Mouse (Mus musculus) G1E-ER4 (cell line): ENCODE results near the gene Oscp1. TPM values are rescaled to one million over a fixed set of nuclear protein-coding genes. Genes with fewer than 3 reads are reported as not detected.
A peak's percentile ranks its signal among the peaks of the same experiment; 100 is the strongest.

Experiments used
- GATA1 ChIP-seq: IDR thresholded peaks from one replicate; pipeline ENCODE4 v1.8.0; 2012; ENCODE audit warnings: low read length, inconsistent platforms
- polyA plus RNA-seq: library from polyadenylated mRNA; stranded (reverse); fragments of >175 nt; gene quantifications from 2 replicates; pipeline ENCODE4 v1.2.3, GENCODE M21; 2012

Oscp1 gene
- polyA plus RNA-seq, 1 experiment: 0.13 TPM

- TF ChIP-seq GATA1: no peak
Observed at GRCm38 (mm10) chr4:126065241-126065640, 6.9 kb downstream of the Oscp1 start.

- no peak for TF ChIP-seq GATA1
Observed at GRCm38 (mm10) chr4:126067401-126068077, 9.2 kb downstream of the Oscp1 start.

- TF ChIP-seq GATA1: no peak
Observed at GRCm38 (mm10) chr4:126068842-126069241, 10.5 kb downstream of the Oscp1 start.

- no peak for TF ChIP-seq GATA1
Observed at GRCm38 (mm10) chr4:126077833-126078232, 19.5 kb downstream of the Oscp1 start.

GRCm38 (mm10) chr4:126079266-126079665 is 20.9 kb downstream of the Oscp1 start:
- TF ChIP-seq GATA1: no peak

- TF ChIP-seq GATA1: no peak
Observed at GRCm38 (mm10) chr4:126081601-126082000, 23.2 kb downstream of the Oscp1 start.

GRCm38 (mm10) chr4:126083021-126083420 is 24.7 kb downstream of the Oscp1 start:
- peak; percentile 69 for TF ChIP-seq GATA1

- no peak for TF ChIP-seq GATA1
Observed at GRCm38 (mm10) chr4:126084382-126084781, 26.0 kb downstream of the Oscp1 start.

- TF ChIP-seq GATA1: no peak
Observed at GRCm38 (mm10) chr4:126085996-126086576, 27.7 kb downstream of the Oscp1 start.

GRCm38 (mm10) chr4:126090101-126090847 is 31.9 kb downstream of the Oscp1 start:
- no peak for TF ChIP-seq GATA1

GRCm38 (mm10) chr4:126090848-126091124 is 32.4 kb downstream of the Oscp1 start:
- no peak for TF ChIP-seq GATA1

GRCm38 (mm10) chr4:126091873-126092272 is 33.5 kb downstream of the Oscp1 start:
- no peak for TF ChIP-seq GATA1

GRCm38 (mm10) chr4:126096464-126097111 is 38.2 kb downstream of the Oscp1 start, which contains the start of gene Lsm10:
Gene Lsm10 (plus strand): TSS chr4:126096623.
- no peak for TF ChIP-seq GATA1

GRCm38 (mm10) chr4:126097711-126098253 is 39.4 kb downstream of the Oscp1 start:
- no peak for TF ChIP-seq GATA1

GRCm38 (mm10) chr4:126099365-126099764 is 41.0 kb downstream of the Oscp1 start:
- TF ChIP-seq GATA1: no peak

GRCm38 (mm10) chr4:126100764-126101163 is 42.4 kb downstream of the Oscp1 start:
- TF ChIP-seq GATA1: no peak
